Mouse (Mus musculus) cerebellum, adult 11-12 months (tissue): ENCODE data around the gene Dync1i1.
A peak's percentile ranks its signal among the peaks of the same experiment; 100 is the strongest.
"Not testable (repeated sequence)": the region's sequence is repeated elsewhere in the genome, so short reads cannot be mapped to it uniquely, and the experiment has no call there.

Source experiments
- DNase-seq: peaks from one replicate; pipeline ENCODE4 v3.0.0; 2022

Dync1i1 gene

GRCm38 (mm10) chr6:5725611-5726236 is at the start of gene Dync1i1:
Gene Dync1i1, plus strand, starts transcription at chr6:5725639.
- peak; percentile 90 for DNase-seq

GRCm38 (mm10) chr6:5679738-5680137 is 45.7 kb upstream of the Dync1i1 start:
- no peak for DNase-seq

DNA sequence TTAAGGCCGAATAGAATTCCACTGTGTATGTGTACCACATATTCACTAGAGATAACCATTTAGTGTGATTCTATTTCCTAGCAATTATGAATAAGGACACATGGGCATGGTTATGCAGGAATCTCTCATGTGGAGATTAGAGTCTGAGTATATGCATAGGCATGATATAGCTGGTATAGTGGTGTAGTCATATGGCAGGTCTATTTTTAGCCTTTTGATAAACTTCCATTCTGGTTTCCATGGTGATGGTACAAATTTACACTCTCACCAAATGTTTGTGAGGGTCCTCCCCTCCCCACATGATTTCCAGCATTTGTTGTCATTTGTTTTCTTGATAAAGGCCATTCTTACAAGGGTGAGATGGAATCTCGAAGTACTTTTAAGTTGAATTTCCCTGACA is 23.6 kb upstream of the Dync1i1 start:
- no peak for DNase-seq

DNA sequence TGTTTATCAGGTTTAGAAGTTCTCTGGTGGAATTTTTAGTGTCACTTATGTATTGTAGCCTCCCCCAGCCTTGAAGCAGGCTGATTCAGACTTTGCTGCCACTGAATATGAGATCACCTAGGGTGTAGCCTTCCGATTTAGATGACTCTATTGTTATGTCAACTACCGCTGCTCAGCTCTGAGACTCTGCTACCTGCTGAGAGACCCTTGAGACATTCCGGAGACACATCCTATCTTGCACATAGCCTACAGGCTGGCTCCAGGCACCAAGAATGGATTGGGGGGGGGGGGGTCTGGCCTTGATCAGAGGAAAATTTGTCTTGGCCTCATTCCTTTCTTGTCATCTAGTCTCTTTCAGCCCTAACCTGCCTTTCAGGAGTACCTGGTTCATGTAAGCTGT is 17.5 kb upstream of the Dync1i1 start:
- DNase-seq, result not testable (repeated sequence)

DNA sequence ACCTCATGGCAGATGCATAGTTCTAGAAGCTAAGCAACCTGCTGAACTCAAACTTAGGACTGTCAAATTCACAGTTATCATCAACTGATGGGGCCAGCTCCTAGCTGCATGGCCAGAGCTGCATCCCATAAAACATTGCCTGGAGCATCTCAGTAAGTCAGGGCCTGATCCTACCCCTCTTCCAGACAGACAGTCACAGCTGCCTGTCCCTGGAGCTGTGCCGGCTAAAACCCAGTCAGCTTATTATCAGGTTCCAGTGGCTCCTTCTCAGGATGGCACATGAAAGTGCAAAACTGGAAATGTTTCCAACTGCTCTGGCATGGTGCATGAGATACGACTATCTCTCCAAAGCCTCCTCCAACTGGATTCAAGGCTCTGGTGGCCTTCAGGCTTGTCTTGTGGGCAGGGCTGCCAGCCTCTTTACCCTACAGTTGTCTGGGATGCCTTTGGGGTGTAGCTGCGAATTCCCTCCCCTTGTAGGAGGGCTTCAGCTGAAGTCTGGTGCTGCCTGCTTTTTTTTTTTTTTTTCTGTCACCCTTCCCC is 15.3 kb upstream of the Dync1i1 start:
- no peak for DNase-seq

DNA sequence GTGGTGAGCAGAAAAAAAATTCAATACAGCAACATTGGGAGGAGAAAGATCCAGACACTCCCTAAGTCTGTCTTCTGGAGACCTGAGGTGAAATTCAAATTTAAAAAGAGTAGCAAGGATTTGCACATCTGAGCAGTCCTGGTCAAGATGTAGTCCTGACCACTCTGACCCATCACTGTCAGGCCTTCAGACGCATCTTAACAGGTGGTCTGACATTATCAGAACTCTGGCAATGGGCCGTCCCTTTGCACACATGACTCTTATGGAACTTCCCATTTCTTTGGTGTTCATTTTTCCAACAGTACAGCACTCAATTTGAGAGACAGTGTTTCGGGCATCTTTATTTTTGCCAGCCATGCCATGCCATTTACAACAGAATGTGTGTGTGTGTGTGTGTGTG is 12.8 kb upstream of the Dync1i1 start:
- no peak for DNase-seq

DNA sequence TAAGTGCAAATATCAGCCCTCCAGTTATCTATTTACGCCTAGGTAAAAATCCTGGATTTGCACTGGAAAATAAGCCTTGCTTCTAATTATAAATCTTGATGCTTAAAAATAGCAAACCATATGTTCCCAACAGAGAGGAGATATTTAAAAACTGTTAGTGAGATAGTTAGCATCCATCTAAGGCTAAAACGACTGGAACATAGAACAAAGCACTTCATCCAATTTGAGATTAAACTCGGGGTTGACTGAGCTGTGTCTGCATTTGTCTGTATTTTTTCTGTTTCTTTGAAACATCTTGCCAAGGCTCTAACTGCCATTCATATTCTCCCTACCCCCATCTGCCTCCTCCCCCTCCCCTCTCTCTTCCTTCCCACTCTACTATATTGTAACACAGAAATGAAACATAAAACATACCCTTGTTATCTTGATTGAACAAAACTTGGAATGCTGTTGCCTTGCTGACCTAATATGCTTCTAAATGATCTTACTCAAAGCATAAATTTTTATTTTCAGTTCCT is 10.3 kb upstream of the Dync1i1 start:
- no peak for DNase-seq

DNA sequence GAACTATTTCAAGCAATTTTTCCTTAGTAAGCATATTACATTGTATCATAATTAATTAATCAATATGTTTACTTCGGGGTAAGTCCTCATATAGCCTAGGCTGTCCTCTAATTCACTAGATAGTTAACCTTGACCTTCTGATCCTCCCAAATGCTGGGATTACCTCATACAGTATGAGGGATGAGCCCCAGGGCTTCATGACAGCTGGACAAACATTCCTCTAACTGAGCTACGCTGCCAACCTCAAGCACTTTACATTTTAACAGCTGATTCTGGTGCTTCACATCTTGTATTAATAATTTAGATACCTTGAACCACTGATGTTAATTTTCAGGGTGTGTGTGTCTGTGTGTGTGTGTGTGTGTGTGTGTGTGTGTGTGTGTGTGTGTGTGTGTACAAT is 6.5 kb upstream of the Dync1i1 start:
- DNase-seq, result no peak

- DNase-seq, result not testable (repeated sequence)
Observed at GRCm38 (mm10) chr6:5720716-5721115, 4.7 kb upstream of the Dync1i1 start.

DNA sequence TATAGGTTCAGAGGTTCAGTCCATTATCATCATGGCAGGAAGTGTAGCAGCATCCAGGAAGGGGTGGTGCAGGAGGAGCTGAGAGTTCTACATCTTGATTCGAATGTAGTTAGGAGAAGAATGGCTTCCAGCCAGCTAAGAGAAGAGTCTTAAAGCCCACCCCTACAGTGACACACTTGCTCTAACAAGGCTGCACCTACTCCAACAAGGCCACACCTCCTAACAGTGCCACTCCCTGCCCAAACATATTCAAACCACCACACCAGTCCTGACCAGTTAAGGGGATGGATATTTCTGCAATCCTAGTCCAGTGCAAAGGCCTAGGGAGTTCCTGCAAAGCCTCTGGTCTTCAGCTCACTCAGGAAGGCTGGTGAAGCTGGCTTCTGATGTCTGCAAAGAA is 1.5 kb upstream of the Dync1i1 start:
- no peak for DNase-seq

DNA sequence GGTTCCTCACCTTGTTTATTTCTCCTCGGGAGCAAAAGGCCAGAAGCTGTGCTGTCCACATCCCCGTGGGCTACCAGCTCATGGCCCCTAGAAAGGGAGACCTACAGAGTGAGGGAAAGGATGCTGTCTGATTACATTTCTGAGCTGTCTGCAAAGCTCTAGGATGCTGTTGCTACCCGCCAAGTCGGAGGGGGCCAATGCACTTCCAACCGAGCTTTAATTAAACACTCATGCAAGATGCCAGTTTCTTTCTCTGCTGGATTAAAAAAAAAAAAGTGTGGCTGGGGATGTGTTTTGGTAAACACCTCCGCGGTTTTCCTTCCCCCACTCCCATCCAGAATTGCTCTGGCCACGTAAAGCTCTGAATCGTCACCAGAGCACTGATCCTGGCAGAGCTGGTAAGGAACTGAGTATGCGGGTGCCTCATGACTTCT is 815 bp downstream of the Dync1i1 start:
- peak; percentile 56 for DNase-seq

- DNase-seq, result no peak
Observed at GRCm38 (mm10) chr6:5733217-5733616, 7.8 kb downstream of the Dync1i1 start.

DNA sequence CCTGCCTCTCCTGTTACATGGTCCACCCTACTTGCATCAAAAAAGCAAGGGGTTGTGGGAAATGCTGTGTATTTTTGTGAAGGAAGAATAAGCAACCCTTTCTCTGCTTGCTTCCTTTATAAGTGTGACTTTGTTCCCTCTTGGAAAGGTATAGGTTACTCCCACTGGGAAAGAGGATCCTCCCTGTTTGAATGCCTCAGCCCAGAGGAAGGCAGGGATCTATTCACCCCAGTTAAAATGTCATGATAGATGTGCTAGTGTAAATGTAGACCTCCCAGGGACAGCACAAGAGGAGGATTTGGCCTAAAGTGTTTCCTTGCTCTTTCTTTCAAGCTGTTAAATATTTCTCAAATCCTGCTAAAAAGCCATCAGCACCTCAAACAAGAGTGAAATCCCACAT is 9.0 kb downstream of the Dync1i1 start:
- no peak for DNase-seq

DNA sequence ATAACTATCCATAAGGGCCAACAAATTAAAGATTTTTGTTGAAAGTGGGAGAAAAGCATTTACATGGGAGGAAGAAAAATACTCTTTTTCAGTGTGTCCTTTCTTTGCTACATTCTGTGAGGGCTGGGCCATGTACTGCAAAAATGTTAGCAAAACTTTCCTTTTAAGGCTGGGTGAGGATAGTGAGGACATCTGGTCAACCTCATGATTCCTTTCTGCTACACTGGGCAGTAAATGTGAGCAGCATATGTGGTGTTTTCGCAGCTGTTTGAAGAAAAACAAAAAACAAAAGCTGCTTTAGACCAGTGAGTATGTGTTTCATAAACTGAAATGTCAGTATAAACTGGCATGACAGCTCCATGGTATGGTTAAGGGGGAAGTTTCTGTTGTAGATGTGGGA is 9.4 kb downstream of the Dync1i1 start:
- no peak for DNase-seq

DNA sequence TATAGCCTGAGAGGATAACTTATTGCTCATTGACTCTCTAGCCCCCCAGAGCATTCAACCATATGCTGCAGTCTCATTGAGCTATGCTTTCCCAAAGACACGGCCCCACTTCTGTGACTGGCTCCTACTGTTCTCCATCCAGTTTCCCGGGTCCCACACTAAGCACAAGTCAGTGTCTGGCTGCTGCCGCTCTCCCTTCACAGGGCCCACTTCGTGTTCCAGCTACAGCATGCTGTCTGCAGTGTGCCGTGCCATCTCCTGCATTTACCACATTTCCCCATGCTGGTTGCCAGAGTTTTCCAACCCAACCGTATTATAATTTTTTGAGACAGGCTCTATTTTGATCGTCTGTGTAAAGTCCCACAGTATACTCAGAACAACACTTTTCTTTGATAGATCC is 14.3 kb downstream of the Dync1i1 start:
- DNase-seq, result no peak

GRCm38 (mm10) chr6:5741395-5742032 is 16.1 kb downstream of the Dync1i1 start:
- DNase-seq, result no peak

DNA sequence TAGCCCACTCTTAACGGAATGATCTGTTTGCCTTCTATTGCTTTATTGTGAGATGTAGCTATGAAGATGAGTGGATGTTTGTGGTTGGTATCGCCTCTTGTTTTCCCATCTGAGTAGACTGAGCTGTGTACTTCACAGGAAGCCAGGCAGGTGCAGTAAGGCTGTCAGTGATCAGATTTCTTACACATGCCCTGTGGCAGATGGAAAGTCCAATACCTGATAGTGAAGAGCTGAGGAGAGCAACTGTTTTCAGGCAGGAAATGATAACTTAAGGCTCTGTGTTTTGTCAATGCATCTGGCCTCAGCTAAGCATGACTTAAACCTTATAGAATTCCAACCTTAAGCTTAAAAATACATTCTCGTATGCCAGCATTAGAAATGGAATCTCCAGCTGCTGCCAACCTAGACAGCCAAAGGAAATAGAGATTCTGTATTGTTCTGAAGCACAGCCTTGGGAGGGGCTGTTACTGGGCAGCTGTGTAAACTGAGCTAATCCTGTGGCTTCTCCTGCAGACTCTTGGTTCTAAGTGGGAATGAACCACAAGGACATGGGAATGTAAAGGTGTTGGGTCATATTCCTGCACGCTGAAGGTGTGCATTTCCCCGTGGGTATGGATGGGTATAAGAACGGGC is 24.8 kb downstream of the Dync1i1 start:
- no peak for DNase-seq

DNA sequence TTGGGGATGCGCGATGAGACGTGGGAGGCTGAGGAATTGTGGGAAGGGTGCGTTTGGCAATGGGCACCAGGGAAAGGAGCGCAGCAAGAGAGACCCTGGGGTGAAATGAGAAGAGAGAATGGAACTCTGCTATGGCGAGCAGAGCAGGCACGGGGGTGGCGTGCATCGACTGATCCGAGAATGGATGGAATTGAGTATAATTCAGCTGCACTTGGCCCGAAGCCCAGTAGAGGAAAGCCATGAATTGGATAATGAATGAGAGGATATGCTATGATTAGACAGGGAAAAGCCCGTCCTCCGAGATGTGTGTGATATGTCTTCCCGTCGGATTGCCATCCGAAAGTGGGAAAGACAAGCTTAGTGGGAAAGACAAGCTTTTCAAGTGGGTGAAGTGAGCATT is 26.7 kb downstream of the Dync1i1 start:
- DNase-seq, result no peak

GRCm38 (mm10) chr6:5752617-5753016 is 27.2 kb downstream of the Dync1i1 start:
- no peak for DNase-seq

- no peak for DNase-seq
Observed at GRCm38 (mm10) chr6:5756509-5757130, 31.2 kb downstream of the Dync1i1 start.

GRCm38 (mm10) chr6:5762943-5763342 is 37.5 kb downstream of the Dync1i1 start:
- DNase-seq, result no peak

DNA sequence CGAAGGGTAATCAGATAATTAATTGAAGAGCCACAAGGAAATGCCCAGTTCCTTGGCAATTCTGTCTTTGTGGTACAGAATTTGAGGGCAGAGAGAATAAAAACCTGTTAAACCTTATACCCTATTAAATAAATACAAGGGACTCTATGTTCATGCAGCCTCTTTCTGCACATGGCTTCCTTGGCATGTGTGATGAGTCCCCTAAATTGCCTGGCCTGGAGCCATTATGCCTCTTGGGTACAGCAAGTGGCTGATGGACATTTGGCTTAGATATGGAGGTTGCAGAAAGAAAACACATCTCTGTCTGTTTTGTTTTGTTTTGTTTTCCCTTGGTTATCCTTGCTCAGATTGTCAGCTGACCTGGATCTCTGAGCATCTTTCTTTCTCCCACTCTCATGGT is 43.1 kb downstream of the Dync1i1 start:
- DNase-seq, result peak; percentile 47

GRCm38 (mm10) chr6:5770283-5770682 is 44.8 kb downstream of the Dync1i1 start:
- DNase-seq, result no peak
